Mouse (Mus musculus) limb, embryonic 13.5 days (tissue): Measurements from ENCODE around the gene Sp4. TPM values are rescaled to one million over a fixed set of nuclear protein-coding genes. Genes with fewer than 3 reads are reported as not detected.

Experiments
- ATAC-seq: fragments of 200-750 bp; cut with Nextera tagmentation; 2 replicates; pipeline ENCODE4 v1.8.0; 2017; ENCODE audit warnings: low read depth, moderate number of reproducible peaks, moderate TSS enrichment; ENCODE audit not compliant: low FRiP score
- H3K27ac ChIP-seq: fragments of 300-500 bp; sonication (generic); 2 replicates; pipeline ENCODE4 v1.5.1; 2015; ENCODE audit warnings: inconsistent platforms, mild to moderate bottlenecking, moderate library complexity
- H3K27me3 ChIP-seq: fragments of 300-500 bp; sonication (generic); 2 replicates; pipeline ENCODE4 v1.6.1; 2015; ENCODE audit warnings: mild to moderate bottlenecking, inconsistent platforms
- H3K36me3 ChIP-seq: fragments of 300-500 bp; sonication (generic); 2 replicates; pipeline ENCODE4 v1.6.1; 2015; ENCODE audit warnings: inconsistent platforms, mild to moderate bottlenecking, moderate library complexity
- H3K4me1 ChIP-seq: fragments of 300-500 bp; sonication (generic); 2 replicates; pipeline ENCODE4 v1.6.1; 2015; ENCODE audit warnings: inconsistent platforms
- H3K4me2 ChIP-seq: fragments of 300-500 bp; sonication (generic); replicated peaks from 2 replicates; pipeline ENCODE4 v1.6.1; 2015; ENCODE audit warnings: inconsistent platforms, mild to moderate bottlenecking, moderate library complexity
- H3K4me3 ChIP-seq: fragments of 300-500 bp; sonication (generic); 2 replicates; pipeline ENCODE4 v1.5.1; 2015; ENCODE audit warnings: moderate library complexity, mild to moderate bottlenecking, inconsistent platforms
- H3K9ac ChIP-seq: fragments of 300-500 bp; sonication (generic); 2 replicates; pipeline ENCODE4 v1.6.1; 2015; ENCODE audit warnings: mild to moderate bottlenecking, inconsistent platforms
- H3K9me3 ChIP-seq: fragments of 300-500 bp; sonication (generic); 2 replicates; pipeline ENCODE4 v1.6.1; 2016; ENCODE audit warnings: inconsistent platforms
- WGBS: fragments of 180-500 bp; shearing (Covaris S2); methylation state at CpG from one replicate; pipeline ENCODE4 v1.1.7; 2015; 5-methylcytosine and 5-hydroxymethylcytosine counted together
- polyA plus RNA-seq: library from polyadenylated mRNA; unstranded; fragments of >200 nt; fragmentation: Nextera tagmentation; extraction: Ambion mirVana; gene quantifications from 2 replicates; pipeline ENCODE4 v1.2.1, GENCODE M21; 2015

The Sp4 gene
- polyA plus RNA-seq, 1 experiment from 2014 or later = 9.9 TPM

- Histone ChIP-seq H3K27me3 (no peaks in the 10 kb centered on the region), H3K4me3 (no peak overlapping the region), H3K4me2 (no peak overlapping the region), H3K9me3 (no peaks in the 10 kb centered on the region), H3K9ac (no peak overlapping the region), H3K27ac (no peak overlapping the region), H3K4me1 (no peaks in the 10 kb centered on the region), H3K36me3 (0 out of 2 replicates have a peak, but pooled peaks cover 7% of the 10 kb centered on the region)
- 63% methylated on average over 1 of the region's 1 CpGs for WGBS
- no peak for ATAC-seq
Observed at GRCm38 (mm10) chr12:118263878-118264277, 37.4 kb downstream of the Sp4 start.

DNA sequence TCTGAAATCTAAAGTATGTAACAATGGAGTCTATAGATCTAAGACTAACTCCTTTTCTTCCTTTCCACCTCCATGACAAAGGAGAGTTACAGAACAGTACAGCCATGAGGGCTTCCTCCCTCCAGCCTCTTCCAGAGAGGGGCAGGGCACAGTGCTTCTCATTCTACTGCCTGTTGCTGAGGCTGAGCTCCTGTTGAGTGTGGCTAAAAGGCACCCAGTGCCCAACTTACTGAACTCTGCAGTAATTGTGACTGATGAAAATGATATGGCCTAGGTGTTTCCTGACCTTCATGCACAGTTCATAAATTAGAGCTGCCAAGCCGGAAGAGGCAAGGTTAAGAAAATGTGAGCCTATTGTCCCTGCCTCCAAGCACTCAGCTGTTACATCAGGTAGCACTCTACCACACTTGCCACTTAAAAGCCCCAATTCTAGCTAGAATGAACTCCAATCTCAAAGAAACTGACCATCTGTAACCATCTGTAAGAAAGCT, 45.9 kb downstream of the Sp4 start:
- Histone ChIP-seq H3K4me2 (no peak overlapping the region), H3K9ac (no peak overlapping the region), H3K36me3 (peaks cover 9% of the 10 kb centered on the region), H3K4me3 (no peak overlapping the region), H3K27ac (no peak overlapping the region), H3K4me1 (no peaks in the 10 kb centered on the region), H3K27me3 (no peaks in the 10 kb centered on the region), H3K9me3 (no peaks in the 10 kb centered on the region)
- WGBS = 35% methylated on average over 1 of the region's 1 CpGs
- no peak for ATAC-seq

GRCm38 (mm10) chr12:118221182-118221581, 80.1 kb downstream of the Sp4 start:
- Histone ChIP-seq H3K4me2 (no peak overlapping the region), H3K27ac (no peak overlapping the region), H3K4me3 (no peak overlapping the region), H3K27me3 (no peaks in the 10 kb centered on the region), H3K9ac (no peak overlapping the region), H3K9me3 (no peaks in the 10 kb centered on the region), H3K4me1 (no peaks in the 10 kb centered on the region), H3K36me3 (no peaks in the 10 kb centered on the region)
- 41% methylated on average over 3 of the region's 3 CpGs for WGBS
- no peak for ATAC-seq

- Histone ChIP-seq H3K9me3 (no peaks in the 10 kb centered on the region), H3K4me1 (no peaks in the 10 kb centered on the region), H3K36me3 (no peaks in the 10 kb centered on the region), H3K9ac (no peak overlapping the region), H3K27me3 (no peaks in the 10 kb centered on the region), H3K27ac (no peak overlapping the region), H3K4me3 (no peak overlapping the region), H3K4me2 (no peak overlapping the region)
- no peak for ATAC-seq
Observed at GRCm38 (mm10) chr12:118220062-118220461, 81.2 kb downstream of the Sp4 start.

DNA sequence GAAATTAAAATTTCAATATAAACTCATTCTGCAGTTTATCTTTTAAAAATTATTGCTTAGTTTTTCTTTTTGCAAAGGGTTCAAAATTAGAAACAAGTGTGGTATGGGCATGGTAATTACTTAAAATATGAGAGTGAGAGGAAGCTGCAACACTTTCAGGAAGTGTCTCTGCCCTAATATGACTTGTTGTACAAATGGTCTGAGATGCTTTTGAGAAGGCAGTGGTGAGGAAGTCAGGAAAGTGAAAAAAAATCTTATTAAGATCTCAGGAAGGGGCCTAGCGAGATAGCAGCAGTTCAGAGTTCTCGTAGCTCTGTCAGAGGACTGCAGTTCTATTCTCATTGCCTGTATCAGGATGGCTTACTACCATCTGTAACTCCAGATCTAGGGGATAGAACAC, 89.1 kb downstream of the Sp4 start:
- Histone ChIP-seq H3K4me2 (no peak overlapping the region), H3K27ac (no peak overlapping the region), H3K9me3 (no peaks in the 10 kb centered on the region), H3K9ac (no peak overlapping the region), H3K36me3 (no peaks in the 10 kb centered on the region), H3K4me3 (no peak overlapping the region), H3K4me1 (no peaks in the 10 kb centered on the region), H3K27me3 (no peaks in the 10 kb centered on the region)
- no peak for ATAC-seq
- WGBS = 85% methylated on average over 2 of the region's 2 CpGs

DNA sequence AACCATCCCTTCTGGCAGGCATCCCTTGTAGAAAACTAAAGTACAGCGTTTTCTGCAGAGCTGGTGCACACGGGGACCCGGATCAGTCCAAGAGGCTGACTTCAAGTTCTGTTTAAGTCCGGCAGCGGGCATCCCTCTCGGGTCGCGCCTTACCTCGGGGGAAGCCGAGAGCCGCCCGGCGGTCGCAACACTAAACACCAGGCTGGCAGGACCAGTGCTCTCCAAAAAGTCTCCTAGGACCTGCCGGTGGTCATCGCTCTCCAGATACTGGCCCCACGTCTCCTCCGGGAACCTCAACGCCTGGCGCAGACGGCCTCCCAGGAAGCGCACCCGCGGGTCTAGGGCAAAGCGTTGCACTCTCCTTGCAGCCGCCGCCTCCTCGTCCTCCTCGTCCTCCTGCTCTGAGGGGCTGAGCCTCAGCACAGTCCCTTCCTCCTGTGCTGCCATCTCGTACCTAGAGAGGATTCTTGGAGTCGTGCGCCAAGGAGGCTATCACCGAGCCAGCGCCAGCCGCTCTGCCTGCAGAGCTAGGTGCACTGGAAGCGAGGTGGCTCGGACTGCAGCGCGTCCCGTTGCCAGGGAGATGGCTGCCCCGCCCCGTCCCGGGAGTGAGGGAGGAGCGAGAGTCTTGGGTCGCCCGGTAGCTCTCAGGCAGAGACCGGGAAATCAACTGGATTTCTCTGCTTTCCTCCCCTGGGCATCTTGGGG, 102.7 kb downstream of the Sp4 start, which contains the start of gene Dnah11:
TSS of gene Dnah11 (minus strand) at position 658 of the 708 bp plus-strand sequence.
- peak within 1 kb of the TSS; percentile 56 for H3K4me3 ChIP-seq
- H3K9ac ChIP-seq = peak within 1 kb of the TSS; percentile 53
- H3K4me1 ChIP-seq = 0 out of 2 replicates have a peak, but pooled peaks cover 11% of the 10 kb centered on the region
- WGBS = under 1% methylated on average over 47 of the region's 47 CpGs
- ATAC-seq = peak; percentile 97
- H3K27ac ChIP-seq = no peak within 1 kb of the TSS
- peaks cover 43% of the 10 kb centered on the region for H3K27me3 ChIP-seq
- no peaks in the 10 kb centered on the region for H3K36me3 ChIP-seq
- peak within 1 kb of the TSS; percentile 97 for H3K4me2 ChIP-seq
- no peaks in the 10 kb centered on the region for H3K9me3 ChIP-seq

- no peak for ATAC-seq
- WGBS = 60% methylated on average over 2 of the region's 2 CpGs
Observed at GRCm38 (mm10) chr12:118196583-118196982, 104.7 kb downstream of the Sp4 start.

GRCm38 (mm10) chr12:118189535-118189934, 111.7 kb downstream of the Sp4 start:
- H3K9ac ChIP-seq = no peak overlapping the region
- peaks cover 3% of the 10 kb centered on the region; the same call in 1 of the 2 replicates for H3K27me3 ChIP-seq
- no peak overlapping the region for H3K27ac ChIP-seq
- no peak overlapping the region for H3K4me2 ChIP-seq
- H3K36me3 ChIP-seq = no peaks in the 10 kb centered on the region
- ATAC-seq = no peak
- no peaks in the 10 kb centered on the region for H3K9me3 ChIP-seq
- WGBS = 87% methylated on average over 3 of the region's 3 CpGs
- peaks cover 21% of the 10 kb centered on the region for H3K4me1 ChIP-seq
- no peak overlapping the region for H3K4me3 ChIP-seq

More at GRCm38 (mm10) chr12:118196583-118196982, 104.7 kb downstream of the Sp4 start:
- Histone ChIP-seq H3K9me3 (no peaks in the 10 kb centered on the region), H3K36me3 (no peaks in the 10 kb centered on the region), H3K4me3 (no peak overlapping the region), H3K4me1 (0 out of 2 replicates have a peak, but pooled peaks cover 11% of the 10 kb centered on the region), H3K27me3 (peaks cover 43% of the 10 kb centered on the region), H3K27ac (no peak overlapping the region), H3K9ac (no peak overlapping the region), H3K4me2 (no peak overlapping the region)

DNA sequence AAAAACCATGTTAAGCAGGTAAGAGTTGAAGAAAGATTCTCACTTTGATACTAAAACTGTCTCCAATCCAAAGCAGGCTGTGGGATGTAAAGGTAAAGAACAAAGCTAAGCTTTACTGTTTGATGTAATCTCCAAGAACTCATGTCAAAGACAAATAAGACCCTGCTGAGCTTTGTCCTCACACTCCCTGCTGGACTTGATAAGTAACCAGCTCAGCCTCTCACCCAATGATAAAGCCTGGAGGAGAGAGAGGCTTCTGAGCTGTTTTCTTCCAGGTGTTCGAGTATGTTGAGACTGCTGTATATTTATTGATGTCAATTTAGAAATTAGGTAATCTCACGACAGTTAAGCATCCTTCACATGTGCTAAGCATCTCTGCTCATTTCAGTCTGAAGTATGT, 113.6 kb downstream of the Sp4 start:
- H3K36me3 ChIP-seq = no peaks in the 10 kb centered on the region
- no peaks in the 10 kb centered on the region for H3K9me3 ChIP-seq
- H3K9ac ChIP-seq = no peak overlapping the region
- no peak overlapping the region for H3K4me2 ChIP-seq
- peaks cover 17% of the 10 kb centered on the region for H3K4me1 ChIP-seq
- no peak for ATAC-seq
- H3K4me3 ChIP-seq = no peak overlapping the region
- peaks cover 3% of the 10 kb centered on the region; the same call in 1 of the 2 replicates for H3K27me3 ChIP-seq
- H3K27ac ChIP-seq = no peak overlapping the region
- 64% methylated on average over 2 of the region's 2 CpGs for WGBS

DNA sequence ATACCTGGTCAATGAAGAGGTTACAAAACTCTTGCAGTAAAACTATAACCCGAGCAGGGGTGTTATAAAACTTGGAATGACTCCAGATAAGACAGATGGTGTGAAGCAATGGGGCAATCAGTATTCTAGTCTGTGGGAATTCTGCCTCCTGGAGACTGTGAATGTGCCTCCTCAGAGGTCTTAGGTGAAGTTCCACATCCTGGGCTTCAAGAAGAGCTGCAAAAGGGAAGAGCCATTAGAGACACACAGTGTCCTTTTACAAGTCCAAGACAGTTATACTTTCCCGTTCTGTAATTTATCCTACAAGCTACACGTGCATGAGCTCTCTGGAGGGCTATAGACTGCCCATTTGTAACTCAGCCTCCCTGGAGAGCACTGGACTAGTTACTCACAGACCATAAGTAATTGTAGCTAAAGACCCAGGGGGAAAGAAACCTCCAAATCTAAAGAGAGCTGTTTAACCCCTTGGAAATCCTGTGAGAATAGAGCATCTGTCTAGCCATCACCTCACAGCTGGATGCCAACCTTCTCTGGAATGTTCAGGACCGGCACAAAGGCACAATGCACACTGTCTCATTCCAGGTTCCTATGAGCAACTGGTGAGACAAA, 114.3 kb downstream of the Sp4 start:
- peaks cover 17% of the 10 kb centered on the region for H3K4me1 ChIP-seq
- H3K27me3 ChIP-seq = peaks cover 3% of the 10 kb centered on the region; the same call in 1 of the 2 replicates
- no peak overlapping the region for H3K4me3 ChIP-seq
- H3K36me3 ChIP-seq = no peaks in the 10 kb centered on the region
- ATAC-seq = peak; percentile 57
- H3K4me2 ChIP-seq = no peak overlapping the region
- H3K9me3 ChIP-seq = no peaks in the 10 kb centered on the region
- H3K9ac ChIP-seq = no peak overlapping the region
- no peak overlapping the region for H3K27ac ChIP-seq
- WGBS = 8% methylated on average over 4 of the region's 4 CpGs

GRCm38 (mm10) chr12:118186120-118186880, 114.9 kb downstream of the Sp4 start:
- WGBS = 17% methylated on average over 4 of the region's 4 CpGs
- Histone ChIP-seq H3K9ac (no peak overlapping the region), H3K4me3 (no peak overlapping the region), H3K9me3 (no peaks in the 10 kb centered on the region), H3K27me3 (peaks cover 3% of the 10 kb centered on the region; the same call in 1 of the 2 replicates), H3K27ac (no peak overlapping the region), H3K36me3 (no peaks in the 10 kb centered on the region), H3K4me1 (peaks cover 17% of the 10 kb centered on the region), H3K4me2 (no peak overlapping the region)
- ATAC-seq = peak; percentile 34; the same call in 1 of the 2 replicates
